ENCODE assay signal across 28 mouse cellular contexts in genomic region chr11:68381318-68381717, GRCm38 (mm10). TPM values are rescaled to one million over a fixed set of nuclear protein-coding genes. Genes with fewer than 3 reads are reported as not detected.
DNase-seq lines count a peak whose midpoint lies in the region; ATAC-seq and TF ChIP-seq lines count a peak whose summit lies in the region.
"Had no signal": no experiment of that assay in that cellular context is flagged by ENCODE, and none has a peak within 500 bp of the region (broad histone marks: within the 10 kb centered on the region; RNA-seq: fewer than 3 reads in every experiment).

No protein-coding gene starts in this region.

- H3K27ac ChIP-seq in hindbrain, embryonic 13.5 days = no peak overlapping the region
- no peak overlapping the region for H3K27ac ChIP-seq in hindbrain, postnatal 0 days
- no peak overlapping the region for H3K27ac ChIP-seq in midbrain, embryonic 12.5 days (replicated peaks)
- no peak overlapping the region for H3K27ac ChIP-seq in midbrain, postnatal 0 days (ENCODE audit: low read depth, low read length)
- H3K27ac ChIP-seq in midbrain, embryonic 14.5 days (replicated peaks; ENCODE audit: low read depth, low read length) = no peak overlapping the region
- H3K27ac ChIP-seq: heart, embryonic 13.5 days; kidney, postnatal 0 days; liver, embryonic 12.5 days had no signal

- H3K36me3 ChIP-seq in hindbrain, embryonic 13.5 days = no peaks in the 10 kb centered on the region
- no peaks in the 10 kb centered on the region for H3K36me3 ChIP-seq in hindbrain, postnatal 0 days (ENCODE audit: insufficient read depth, low read length)
- H3K36me3 ChIP-seq in midbrain, embryonic 12.5 days = no peaks in the 10 kb centered on the region
- H3K36me3 ChIP-seq in midbrain, postnatal 0 days (ENCODE audit: insufficient read depth, low read length) = no peaks in the 10 kb centered on the region
- H3K36me3 ChIP-seq in midbrain, embryonic 14.5 days (ENCODE audit: control insufficient read depth, insufficient read depth, low read length) = no peaks in the 10 kb centered on the region
- H3K36me3 ChIP-seq: liver, embryonic 12.5 days had no signal

- 0 out of 2 replicates have a peak overlapping the region, but pooled peaks have one; percentile 6 for H3K4me3 ChIP-seq in hindbrain, embryonic 13.5 days
- H3K4me3 ChIP-seq in hindbrain, postnatal 0 days (ENCODE audit: low read length) = no peak overlapping the region
- H3K4me3 ChIP-seq in midbrain, embryonic 12.5 days = peak overlapping the region; percentile 12; the same call in 1 of the 2 replicates
- no peak overlapping the region for H3K4me3 ChIP-seq in midbrain, postnatal 0 days (ENCODE audit: low read depth, low read length)
- H3K4me3 ChIP-seq in midbrain, embryonic 14.5 days (replicated peaks; ENCODE audit: low read depth, low read length) = no peak overlapping the region
- H3K4me3 ChIP-seq: heart, embryonic 13.5 days; liver, embryonic 12.5 days had no signal

- no peak for TF ChIP-seq CTCF in hindbrain, postnatal 0 days (IDR thresholded peaks at IDR 0.05; ENCODE audit: low read depth)
- no peak for TF ChIP-seq CTCF in midbrain, postnatal 0 days (IDR thresholded peaks at IDR 0.05)

- H3K9me3 ChIP-seq in hindbrain, embryonic 13.5 days = no peaks in the 10 kb centered on the region
- H3K9me3 ChIP-seq in hindbrain, postnatal 0 days (ENCODE audit: low read length) = no peaks in the 10 kb centered on the region
- no peaks in the 10 kb centered on the region for H3K9me3 ChIP-seq in midbrain, embryonic 12.5 days
- H3K9me3 ChIP-seq in midbrain, postnatal 0 days (ENCODE audit: low read length) = no peaks in the 10 kb centered on the region
- H3K9me3 ChIP-seq in midbrain, embryonic 14.5 days (ENCODE audit: control insufficient read depth, low read length) = no peaks in the 10 kb centered on the region
- H3K9me3 ChIP-seq: heart, embryonic 13.5 days; liver, embryonic 12.5 days had no signal

- no peak for ATAC-seq in hindbrain, embryonic 13.5 days (ENCODE audit: low FRiP score)
- no peak for ATAC-seq in hindbrain, postnatal 0 days
- no peak for ATAC-seq in midbrain, embryonic 12.5 days (ENCODE audit: low FRiP score, low read depth)
- no peak for ATAC-seq in midbrain, postnatal 0 days (ENCODE audit: low FRiP score)
- no peak for ATAC-seq in midbrain, embryonic 14.5 days (ENCODE audit: low FRiP score, low TSS enrichment)
- ATAC-seq: CD4-positive, CD25-positive, alpha-beta regulatory T cell, adult 4 months; forebrain, postnatal 0 days; inflammation-experienced regulatory T-cells, adult 6 months; liver, embryonic 12.5 days; liver, postnatal 0 days had no signal

- peaks cover 72% of the 10 kb centered on the region for H3K27me3 ChIP-seq in hindbrain, embryonic 13.5 days
- peaks cover 7% of the 10 kb centered on the region; the same call in 1 of the 2 replicates for H3K27me3 ChIP-seq in hindbrain, postnatal 0 days (ENCODE audit: insufficient read depth, low read length)
- peaks cover 80% of the 10 kb centered on the region for H3K27me3 ChIP-seq in midbrain, embryonic 12.5 days
- peaks cover 33% of the 10 kb centered on the region for H3K27me3 ChIP-seq in midbrain, postnatal 0 days (ENCODE audit: insufficient read depth, low read length)
- H3K27me3 ChIP-seq in midbrain, embryonic 14.5 days (ENCODE audit: control insufficient read depth, insufficient read depth, low read length) = peaks cover 42% of the 10 kb centered on the region

- DNase-seq in hindbrain, postnatal 0 days (ENCODE audit: low spot score) = no peak
- no peak for DNase-seq in midbrain, postnatal 0 days (ENCODE audit: low spot score)
- DNase-seq in midbrain, embryonic 14.5 days = no peak
- DNase-seq in adrenal gland, adult 2 months = no peak
- no peak for DNase-seq in cerebellum, adult 11 months
- DNase-seq: adrenal gland, postnatal 36 days; cerebellum, adult 2 months; cerebellum, postnatal 14 days; gastrocnemius, postnatal 10 days; heart, postnatal 10 days; kidney, adult 2 months; kidney, postnatal 4 days; layer of hippocampus, postnatal 36 days; left cerebral cortex, postnatal 4 days; liver, postnatal 0 days; lung, postnatal 36 days; thymus, postnatal 4 days had no signal

- peak overlapping the region; percentile 34 for H3K4me2 ChIP-seq in hindbrain, embryonic 13.5 days
- H3K4me2 ChIP-seq in hindbrain, postnatal 0 days (ENCODE audit: low read depth, low read length) = no peak overlapping the region
- H3K4me2 ChIP-seq in midbrain, embryonic 12.5 days (replicated peaks) = peak overlapping the region; percentile 26
- no peak overlapping the region for H3K4me2 ChIP-seq in midbrain, postnatal 0 days (ENCODE audit: low read depth, low read length, poor library complexity, severe bottlenecking)
- H3K4me2 ChIP-seq in midbrain, embryonic 14.5 days (ENCODE audit: low read length) = peak overlapping the region; percentile 6; the same call in 1 of the 2 replicates
- H3K4me2 ChIP-seq: heart, embryonic 13.5 days; liver, embryonic 12.5 days had no signal

- no peak overlapping the region; the same call in 1 of the 2 replicates for H3K9ac ChIP-seq in hindbrain, embryonic 13.5 days
- H3K9ac ChIP-seq in hindbrain, postnatal 0 days (replicated peaks; ENCODE audit: low read length) = no peak overlapping the region
- no peak overlapping the region for H3K9ac ChIP-seq in midbrain, embryonic 12.5 days (replicated peaks)
- no peak overlapping the region for H3K9ac ChIP-seq in midbrain, postnatal 0 days (replicated peaks; ENCODE audit: low read length, poor library complexity, severe bottlenecking)
- H3K9ac ChIP-seq in midbrain, embryonic 14.5 days (replicated peaks; ENCODE audit: low read length) = no peak overlapping the region
- H3K9ac ChIP-seq: forebrain, postnatal 0 days; heart, embryonic 13.5 days; liver, embryonic 12.5 days; liver, postnatal 0 days had no signal

- WGBS in hindbrain, embryonic 13.5 days = 60% methylated on average over 9 of the region's 9 CpGs
- WGBS in hindbrain, postnatal 0 days = 66% methylated on average over 9 of the region's 9 CpGs
- 61% methylated on average over 9 of the region's 9 CpGs for WGBS in midbrain, embryonic 12.5 days
- 72% methylated on average over 9 of the region's 9 CpGs for WGBS in midbrain, postnatal 0 days
- 56% methylated on average over 9 of the region's 9 CpGs for WGBS in midbrain, embryonic 14.5 days

- peaks cover 63% of the 10 kb centered on the region for H3K4me1 ChIP-seq in hindbrain, embryonic 13.5 days (replicated peaks)
- peaks cover 12% of the 10 kb centered on the region for H3K4me1 ChIP-seq in hindbrain, postnatal 0 days (ENCODE audit: insufficient read depth, low read length)
- H3K4me1 ChIP-seq in midbrain, embryonic 12.5 days = peaks cover 57% of the 10 kb centered on the region
- H3K4me1 ChIP-seq in midbrain, postnatal 0 days (ENCODE audit: insufficient read depth, low read length) = peaks cover 7% of the 10 kb centered on the region; the same call in 1 of the 2 replicates
- H3K4me1 ChIP-seq in midbrain, embryonic 14.5 days (ENCODE audit: control insufficient read depth, insufficient read depth, low read length) = peaks cover 31% of the 10 kb centered on the region
- H3K4me1 ChIP-seq: liver, embryonic 12.5 days had no signal

RNA-seq across cellular contexts. Expression of gene Ntn1, which starts 19.3 kb away (rescaled TPM):
- 22.3 and 26.4 TPM in 2 replicates for polyA plus RNA-seq in hindbrain, embryonic 13.5 days (2015; fragmentation: Nextera tagmentation; extraction: Ambion mirVana)
- 81.7 and 101 TPM in 2 replicates for total RNA-seq in hindbrain, postnatal 0 days (2014; rRNA removed)
- 13.8 and 14.3 TPM in 2 replicates for polyA plus RNA-seq in hindbrain, postnatal 0 days (2015; fragmentation: Nextera tagmentation; extraction: Ambion mirVana)
- 26.6 and 34.6 TPM in 2 replicates for polyA plus RNA-seq in midbrain, embryonic 12.5 days (2016; fragmentation: Nextera tagmentation; extraction: Ambion mirVana)
- 66.4 and 69.1 TPM in 2 replicates for total RNA-seq in midbrain, postnatal 0 days (2014; rRNA removed)
- polyA plus RNA-seq in midbrain, postnatal 0 days (2015; fragmentation: Nextera tagmentation; extraction: Ambion mirVana) = 9.6 and 9.7 TPM in 2 replicates
- polyA plus RNA-seq in midbrain, embryonic 14.5 days (2014; fragmentation: Nextera tagmentation; extraction: Ambion mirVana) = 8.4 and 12.3 TPM in 2 replicates
- 10 to 100 TPM in 1 of 2 experiments, 1 to 10 TPM in 1; 9.9 to 16.1 TPM for total RNA-seq in adrenal gland, adult 2 months (2021)
- 16.0 and 19.9 TPM in 2 replicates for polyA plus RNA-seq in adrenal gland, adult 2 months (2012; rRNA removed)
- total RNA-seq: hematopoietic stem cell, adult 5-6 weeks; megakaryocyte, adult 5-6 weeks; monocyte, adult 5-6 weeks had no signal

RNA-seq across cellular contexts. Expression of gene Pik3r5, which starts 50.6 kb away (rescaled TPM):
- 0.62 and 0.97 TPM in 2 replicates for polyA plus RNA-seq in hindbrain, embryonic 13.5 days (2015; fragmentation: Nextera tagmentation; extraction: Ambion mirVana)
- total RNA-seq in hindbrain, postnatal 0 days (2014; rRNA removed) = 1.4 and 2.5 TPM in 2 replicates
- polyA plus RNA-seq in hindbrain, postnatal 0 days (2015; fragmentation: Nextera tagmentation; extraction: Ambion mirVana) = 0.34 and 0.65 TPM in 2 replicates
- 0.34 and 0.63 TPM in 2 replicates for polyA plus RNA-seq in midbrain, embryonic 12.5 days (2016; fragmentation: Nextera tagmentation; extraction: Ambion mirVana)
- total RNA-seq in midbrain, postnatal 0 days (2014; rRNA removed) = 1.0 and 1.4 TPM in 2 replicates
- polyA plus RNA-seq in midbrain, postnatal 0 days (2015; fragmentation: Nextera tagmentation; extraction: Ambion mirVana) = 0.23 and 0.52 TPM in 2 replicates
- polyA plus RNA-seq in midbrain, embryonic 14.5 days (2014; fragmentation: Nextera tagmentation; extraction: Ambion mirVana) = 0.04 and 0.54 TPM in 2 replicates
- total RNA-seq in adrenal gland, adult 2 months (2021) = 1 to 10 TPM; 1.4 to 3.2 TPM
- polyA plus RNA-seq in adrenal gland, adult 2 months (2012; rRNA removed) = 1.6 TPM in 2 replicates

Comparison
In these comparisons a context has a peak if more than half of its experiments do, and no peak if none do; other contexts are left out.
1. H3K4me2 ChIP-seq: peak in hindbrain, embryonic 13.5 days (single experiment), midbrain, embryonic 12.5 days (single experiment) and midbrain, embryonic 14.5 days (single experiment); none in hindbrain, postnatal 0 days (single experiment) and midbrain, postnatal 0 days (single experiment).
2. H3K4me3 ChIP-seq: peak in hindbrain, embryonic 13.5 days (single experiment) and midbrain, embryonic 12.5 days (single experiment); none in hindbrain, postnatal 0 days (single experiment), midbrain, postnatal 0 days (single experiment) and midbrain, embryonic 14.5 days (single experiment).